Mouse (Mus musculus) E14TG2a.4 (cell line): ENCODE data around the gene B4galt1.

ENCODE experiments used
- H3K27me3 ChIP-seq: 2 replicates; pipeline ENCODE4 v1.6.1; 2014; ENCODE audit warnings: low read length, control low read depth; ENCODE audit not compliant: insufficient read depth
- H3K36me3 ChIP-seq: 2 replicates; pipeline ENCODE4 v1.6.1; 2014; ENCODE audit warnings: low read length, control low read depth; ENCODE audit not compliant: insufficient read depth
- H3K4me1 ChIP-seq: replicated peaks from 2 replicates; pipeline ENCODE4 v1.6.1; 2014; ENCODE audit warnings: low read depth, low read length, control low read depth
- H3K4me3 ChIP-seq: replicated peaks from 2 replicates; pipeline ENCODE4 v1.5.1; 2014; ENCODE audit warnings: mild to moderate bottlenecking, low read length
- H3K9me3 ChIP-seq: 2 replicates; pipeline ENCODE4 v1.6.1; 2014; ENCODE audit warnings: low read length, control low read depth
- CTCF ChIP-seq: conservative IDR thresholded peaks from 2 replicates; pipeline ENCODE4 v1.5.1; 2014; ENCODE audit warnings: low read length
- NANOG ChIP-seq: IDR thresholded peaks from 2 replicates; pipeline ENCODE4 v1.6.1; 2014; ENCODE audit warnings: borderline replicate concordance, low read length, mixed read lengths
- POU5F1 ChIP-seq: IDR thresholded peaks from 2 replicates; pipeline ENCODE4 v1.6.1; 2014; ENCODE audit warnings: low read length, borderline replicate concordance

B4galt1 gene

GRCm38 (mm10) chr4:40837451-40838285 lies 16.1 kb downstream of the B4galt1 start:
- H3K36me3 ChIP-seq: no peaks in the 10 kb centered on the region
- H3K4me1 ChIP-seq: peaks cover 70% of the 10 kb centered on the region
- no peaks in the 10 kb centered on the region for H3K27me3 ChIP-seq
- TF ChIP-seq CTCF (no peak), NANOG (peak; percentile 76; the same call in 1 of the 2 replicates)
- no peak overlapping the region for H3K4me3 ChIP-seq
- H3K9me3 ChIP-seq: no peaks in the 10 kb centered on the region

GRCm38 (mm10) chr4:40837008-40837407 lies 16.8 kb downstream of the B4galt1 start:
- no peak overlapping the region for H3K4me3 ChIP-seq
- no peaks in the 10 kb centered on the region for H3K36me3 ChIP-seq
- TF ChIP-seq POU5F1 (no peak), NANOG (no peak), CTCF (no peak)
- H3K4me1 ChIP-seq: peaks cover 74% of the 10 kb centered on the region
- no peaks in the 10 kb centered on the region for H3K9me3 ChIP-seq
- no peaks in the 10 kb centered on the region for H3K27me3 ChIP-seq

DNA sequence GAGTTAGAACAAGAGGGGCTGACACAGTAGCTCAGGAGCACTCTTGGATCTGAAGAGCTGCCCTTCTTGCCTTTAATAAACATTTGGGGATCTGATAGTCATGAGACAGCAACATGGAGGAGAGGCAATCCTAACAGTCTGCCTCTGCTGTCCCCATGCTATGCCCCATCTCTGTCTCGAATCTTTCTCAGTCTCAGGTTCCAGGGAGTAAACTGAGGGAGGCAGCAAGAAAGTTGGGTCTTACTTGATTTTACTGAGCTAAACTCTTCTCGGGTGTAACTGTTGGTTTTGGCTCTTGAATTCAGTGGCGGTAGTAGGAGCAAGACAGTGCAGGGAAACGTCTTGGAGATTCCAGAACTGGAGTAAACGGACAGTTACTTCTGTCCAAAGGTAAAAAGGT lies 18.9 kb downstream of the B4galt1 start:
- Histone ChIP-seq H3K36me3 (no peaks in the 10 kb centered on the region), H3K4me3 (no peak overlapping the region), H3K27me3 (no peaks in the 10 kb centered on the region), H3K9me3 (no peaks in the 10 kb centered on the region), H3K4me1 (peaks cover 88% of the 10 kb centered on the region)
- no peak for TF ChIP-seq POU5F1
- TF ChIP-seq NANOG: no peak
- TF ChIP-seq CTCF: no peak

GRCm38 (mm10) chr4:40834232-40834786 lies 19.5 kb downstream of the B4galt1 start:
- TF ChIP-seq POU5F1 (no peak), NANOG (no peak), CTCF (no peak)
- Histone ChIP-seq H3K9me3 (no peaks in the 10 kb centered on the region), H3K36me3 (no peaks in the 10 kb centered on the region), H3K4me1 (peaks cover 88% of the 10 kb centered on the region), H3K27me3 (no peaks in the 10 kb centered on the region), H3K4me3 (no peak overlapping the region)

DNA sequence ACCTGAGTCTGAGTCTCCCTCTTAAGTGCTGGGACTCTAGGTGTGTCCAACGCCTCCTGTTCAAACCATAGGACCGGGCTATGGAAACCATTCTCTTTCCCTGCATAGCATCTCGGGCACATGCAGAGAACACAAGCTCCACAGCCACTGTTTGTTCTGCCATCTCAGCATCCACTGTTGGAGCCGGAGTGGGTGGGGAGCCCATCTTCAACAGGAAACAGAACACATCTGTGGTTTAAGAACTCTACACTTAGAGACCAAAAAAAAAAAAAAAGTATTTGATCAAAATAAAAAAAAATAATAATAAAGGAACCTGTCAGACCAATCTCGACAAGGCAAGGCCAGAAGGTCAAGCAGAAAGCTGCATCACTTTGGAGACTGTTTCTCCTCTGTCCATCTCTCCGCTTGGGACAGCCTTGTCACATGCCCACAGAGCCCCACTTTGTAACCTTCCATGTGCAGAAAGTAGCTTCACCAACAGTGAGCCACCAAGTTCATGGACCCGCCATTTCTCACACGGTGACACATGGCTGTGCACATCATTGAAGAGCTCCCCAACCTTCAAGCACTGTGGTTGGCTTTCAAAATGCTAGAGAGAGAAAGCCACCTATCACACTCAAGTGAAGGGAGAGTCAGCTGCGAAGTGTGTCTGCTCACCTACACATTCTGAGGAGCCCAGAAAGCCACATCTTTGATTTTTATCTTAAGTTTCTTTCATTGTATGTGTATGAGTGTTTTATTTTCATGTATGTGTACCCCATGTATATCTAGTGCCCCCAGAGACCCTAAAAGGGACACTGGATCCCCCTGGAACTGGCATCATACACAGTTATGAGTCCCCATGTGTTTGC lies 20.2 kb downstream of the B4galt1 start:
- no peaks in the 10 kb centered on the region for H3K9me3 ChIP-seq
- TF ChIP-seq NANOG: no peak
- no peak for TF ChIP-seq POU5F1
- TF ChIP-seq CTCF: no peak
- no peak overlapping the region for H3K4me3 ChIP-seq
- H3K27me3 ChIP-seq: no peaks in the 10 kb centered on the region
- H3K36me3 ChIP-seq: no peaks in the 10 kb centered on the region
- peaks cover 89% of the 10 kb centered on the region for H3K4me1 ChIP-seq

- no peaks in the 10 kb centered on the region for H3K9me3 ChIP-seq
- TF ChIP-seq NANOG: no peak
- H3K4me3 ChIP-seq: no peak overlapping the region
- H3K27me3 ChIP-seq: no peaks in the 10 kb centered on the region
- peaks cover 93% of the 10 kb centered on the region for H3K4me1 ChIP-seq
- H3K36me3 ChIP-seq: peaks cover 20% of the 10 kb centered on the region
These were observed 23.3 kb downstream of the B4galt1 start for GRCm38 (mm10) chr4:40830530-40830929.

- H3K9me3 ChIP-seq: no peaks in the 10 kb centered on the region
- no peak for TF ChIP-seq POU5F1
- TF ChIP-seq NANOG: no peak
- no peak for TF ChIP-seq CTCF
- peaks cover 20% of the 10 kb centered on the region for H3K36me3 ChIP-seq
- peaks cover 93% of the 10 kb centered on the region for H3K4me1 ChIP-seq
- H3K4me3 ChIP-seq: peak overlapping the region; percentile 24
- H3K27me3 ChIP-seq: no peaks in the 10 kb centered on the region
These were observed 24.0 kb downstream of the B4galt1 start for GRCm38 (mm10) chr4:40829654-40830400.

DNA sequence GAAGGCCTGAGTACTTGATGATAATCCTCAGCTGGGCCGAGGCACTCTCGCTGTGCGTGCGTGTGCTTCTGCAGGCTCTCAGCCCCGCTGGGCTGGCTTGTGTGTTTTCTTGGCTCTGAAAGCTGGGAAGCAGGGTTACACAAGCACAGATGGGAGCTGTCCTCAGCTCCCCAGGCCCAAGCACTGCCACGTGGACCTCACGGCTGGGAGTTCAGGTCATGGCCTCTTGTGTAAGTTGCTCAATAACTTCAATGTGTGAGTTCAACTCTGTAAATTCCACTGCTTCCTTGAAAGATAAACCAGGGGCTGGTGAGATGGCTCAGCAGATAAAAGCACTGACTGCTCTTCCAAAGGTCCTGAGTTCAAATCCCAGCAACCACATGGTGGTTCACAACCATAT lies 24.9 kb downstream of the B4galt1 start:
- H3K9me3 ChIP-seq: no peaks in the 10 kb centered on the region
- peaks cover 20% of the 10 kb centered on the region for H3K36me3 ChIP-seq
- no peak overlapping the region for H3K4me3 ChIP-seq
- H3K4me1 ChIP-seq: peaks cover 94% of the 10 kb centered on the region
- TF ChIP-seq CTCF (no peak), POU5F1 (no peak)
- no peaks in the 10 kb centered on the region for H3K27me3 ChIP-seq
